Mouse (Mus musculus) thymus, postnatal 36 days (tissue): Measurements from ENCODE around the gene Hmgb4.

Source experiments
- DNase-seq, 2 experiments: peaks; one replicate each; pipeline ENCODE4 v3.0.0; 2022; ENCODE audit warnings: mixed read lengths in 2 of 2

Gene Hmgb4

GRCm38 (mm10) chr4:128260907-128261560, at the start of gene Hmgb4:
Hmgb4 (minus strand) TSS chr4:128260957.
- DNase-seq, result no peak

- no peak for DNase-seq
These were observed 45.3 kb upstream of the Hmgb4 start for GRCm38 (mm10) chr4:128306011-128306410.

- DNase-seq, result no peak
These were observed 43.3 kb upstream of the Hmgb4 start for GRCm38 (mm10) chr4:128304049-128304448.

- no peak for DNase-seq
These were observed 27.3 kb upstream of the Hmgb4 start for GRCm38 (mm10) chr4:128288095-128288494.

GRCm38 (mm10) chr4:128285009-128285408, 24.3 kb upstream of the Hmgb4 start:
- no peak for DNase-seq

GRCm38 (mm10) chr4:128275586-128275985, 14.8 kb upstream of the Hmgb4 start:
- DNase-seq, result no peak

GRCm38 (mm10) chr4:128275116-128275515, 14.4 kb upstream of the Hmgb4 start:
- DNase-seq, result no peak

GRCm38 (mm10) chr4:128273146-128273545, 12.4 kb upstream of the Hmgb4 start:
- DNase-seq, result no peak

GRCm38 (mm10) chr4:128272501-128272900, 11.7 kb upstream of the Hmgb4 start:
- DNase-seq, result no peak

GRCm38 (mm10) chr4:128270931-128271330, 10.2 kb upstream of the Hmgb4 start:
- DNase-seq, result no peak

GRCm38 (mm10) chr4:128270177-128270576, 9.4 kb upstream of the Hmgb4 start:
- no peak for DNase-seq

GRCm38 (mm10) chr4:128269261-128269875, 8.6 kb upstream of the Hmgb4 start:
- no peak for DNase-seq

- DNase-seq, result no peak
These were observed 4.6 kb upstream of the Hmgb4 start for GRCm38 (mm10) chr4:128265341-128265740.

- no peak for DNase-seq
These were observed 3.7 kb upstream of the Hmgb4 start for GRCm38 (mm10) chr4:128264491-128264890.

GRCm38 (mm10) chr4:128259211-128259610, 1.5 kb downstream of the Hmgb4 start:
- DNase-seq, result no peak

GRCm38 (mm10) chr4:128248676-128249075, 12.1 kb downstream of the Hmgb4 start:
- no peak for DNase-seq

- DNase-seq, result no peak
These were observed 15.6 kb downstream of the Hmgb4 start for GRCm38 (mm10) chr4:128245201-128245600.

GRCm38 (mm10) chr4:128241854-128242356, 18.9 kb downstream of the Hmgb4 start:
- no peak for DNase-seq

GRCm38 (mm10) chr4:128241075-128241853, 19.5 kb downstream of the Hmgb4 start:
- DNase-seq, result no peak

GRCm38 (mm10) chr4:128239113-128239512, 21.6 kb downstream of the Hmgb4 start:
- no peak for DNase-seq

GRCm38 (mm10) chr4:128233458-128233857, 27.3 kb downstream of the Hmgb4 start:
- no peak for DNase-seq

- DNase-seq, result no peak
These were observed 33.1 kb downstream of the Hmgb4 start for GRCm38 (mm10) chr4:128227377-128228316.

GRCm38 (mm10) chr4:128224453-128224852, 36.3 kb downstream of the Hmgb4 start:
- DNase-seq, result no peak
